Mouse (Mus musculus): ENCODE results near the gene Wdr59. TPM values are rescaled to one million over a fixed set of nuclear protein-coding genes. Genes with fewer than 3 reads are reported as not detected.

Gene Wdr59
- polyA plus RNA-seq (2014; fragmentation: Illumina TruSeq; extraction: RNeasy Lipid Tissue Mini Kit (QIAGEN cat#74804); ENCODE audit: low read depth, low replicate concordance), result 5.4 TPM

GRCm38 (mm10) chr8:111521713-111522429, at the start of gene Wdr59:
TSS of gene Wdr59 (minus strand) at chr8:111522092.

GRCm38 (mm10) chr8:111536031-111536977, 14.4 kb upstream of the Wdr59 start, which contains the start of gene Znrf1:
TSS of gene Znrf1 (plus strand) at chr8:111536097.

Other genes starting within 250 kb of the Wdr59 start
- 39.8 TPM for gene Rfwd3, start 221.9 kb downstream of the Wdr59 start, polyA plus RNA-seq (2014; fragmentation: Illumina TruSeq; extraction: RNeasy Lipid Tissue Mini Kit (QIAGEN cat#74804); ENCODE audit: low read depth, low replicate concordance)
- gene Mlkl, start 183.9 kb downstream of the Wdr59 start, polyA plus RNA-seq (2014; fragmentation: Illumina TruSeq; extraction: RNeasy Lipid Tissue Mini Kit (QIAGEN cat#74804); ENCODE audit: low read depth, low replicate concordance), result 2.2 TPM
- 7.1 TPM for gene Fa2h, start 128.3 kb downstream of the Wdr59 start, polyA plus RNA-seq (2014; fragmentation: Illumina TruSeq; extraction: RNeasy Lipid Tissue Mini Kit (QIAGEN cat#74804); ENCODE audit: low read depth, low replicate concordance)
- gene Znrf1, start 14.0 kb upstream of the Wdr59 start, polyA plus RNA-seq (2014; fragmentation: Illumina TruSeq; extraction: RNeasy Lipid Tissue Mini Kit (QIAGEN cat#74804); ENCODE audit: low read depth, low replicate concordance), result 4.6 TPM
- 34.9 TPM for gene Ldhd, start 108.3 kb upstream of the Wdr59 start, polyA plus RNA-seq (2014; fragmentation: Illumina TruSeq; extraction: RNeasy Lipid Tissue Mini Kit (QIAGEN cat#74804); ENCODE audit: low read depth, low replicate concordance)
- 7.8 TPM for gene Zfp1, start 121.3 kb upstream of the Wdr59 start, polyA plus RNA-seq (2014; fragmentation: Illumina TruSeq; extraction: RNeasy Lipid Tissue Mini Kit (QIAGEN cat#74804); ENCODE audit: low read depth, low replicate concordance)
- gene Ctrb1, start 168.9 kb upstream of the Wdr59 start, polyA plus RNA-seq (2014; fragmentation: Illumina TruSeq; extraction: RNeasy Lipid Tissue Mini Kit (QIAGEN cat#74804); ENCODE audit: low read depth, low replicate concordance), result not detected
- 0.40 TPM for gene Bcar1, start 221.7 kb upstream of the Wdr59 start, polyA plus RNA-seq (2014; fragmentation: Illumina TruSeq; extraction: RNeasy Lipid Tissue Mini Kit (QIAGEN cat#74804); ENCODE audit: low read depth, low replicate concordance)

All from kidney, adult 10 weeks (tissue).